ENCODE assay signal across 8 mouse cellular contexts in the genomic region with DNA sequence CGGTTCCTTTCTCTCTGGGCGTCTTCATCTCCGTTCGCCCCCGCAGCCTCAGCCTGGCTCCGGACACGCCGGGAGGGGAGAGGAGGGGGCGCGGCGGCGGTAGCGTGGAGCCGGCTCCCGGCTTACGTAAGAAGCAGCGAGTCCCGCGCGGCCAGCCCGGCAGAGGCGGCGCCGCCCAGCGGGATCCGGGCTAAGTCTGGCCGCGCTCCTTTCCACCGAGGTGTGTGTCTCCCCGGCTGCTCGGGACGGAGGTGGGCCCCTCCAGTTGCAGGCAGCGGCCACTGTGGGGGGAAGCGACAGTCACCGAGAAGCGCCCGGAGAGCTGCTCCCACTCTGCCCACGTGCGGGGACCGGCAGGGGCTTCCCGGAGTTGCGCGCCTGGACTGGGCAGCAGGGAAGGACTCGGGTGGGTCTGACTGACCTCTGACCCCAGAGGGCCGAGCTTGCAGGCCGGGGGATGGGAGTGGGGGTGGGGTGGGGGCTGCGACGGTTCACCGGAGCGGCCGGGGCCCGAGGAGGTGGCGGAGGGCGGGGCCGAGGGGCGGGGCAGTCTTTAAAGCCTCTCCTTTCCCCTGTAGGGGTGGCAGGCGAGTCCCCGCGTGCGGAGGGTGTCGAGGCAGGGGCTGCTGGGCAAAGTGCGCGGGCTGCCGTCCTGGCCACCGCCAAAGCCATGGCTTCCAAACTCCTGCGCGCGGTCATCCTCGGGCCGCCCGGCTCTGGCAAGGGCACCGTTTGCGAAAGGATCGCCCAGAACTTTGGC. TPM values are rescaled to one million over a fixed set of nuclear protein-coding genes. Genes with fewer than 3 reads are reported as not detected.
DNase-seq lines count a peak whose midpoint lies in the region; ATAC-seq and TF ChIP-seq lines count a peak whose summit lies in the region.

Ak4 (plus strand) TSS at position 127 of the 760 bp plus-strand sequence.

- no peaks in the 10 kb centered on the region for H3K9me3 ChIP-seq in intestine, postnatal 0 days (ENCODE audit: control insufficient read depth)
- no peaks in the 10 kb centered on the region for H3K9me3 ChIP-seq in limb, embryonic 12.5 days
- no peaks in the 10 kb centered on the region for H3K9me3 ChIP-seq in midbrain, embryonic 13.5 days
- H3K9me3 ChIP-seq in stomach, embryonic 15.5 days: no peaks in the 10 kb centered on the region

- H3K9ac ChIP-seq in intestine, postnatal 0 days (ENCODE audit: low read depth, low read length): peak within 1 kb of the TSS; percentile 40
- peak within 1 kb of the TSS; percentile 89 for H3K9ac ChIP-seq in limb, embryonic 12.5 days (replicated peaks)
- peak within 1 kb of the TSS; percentile 68 for H3K9ac ChIP-seq in midbrain, embryonic 13.5 days (replicated peaks)
- peak within 1 kb of the TSS; percentile 76 for H3K9ac ChIP-seq in stomach, embryonic 15.5 days

- H3K4me2 ChIP-seq in intestine, postnatal 0 days (replicated peaks; ENCODE audit: low read depth): peak within 1 kb of the TSS; percentile 100
- peak within 1 kb of the TSS; percentile 90 for H3K4me2 ChIP-seq in limb, embryonic 12.5 days
- H3K4me2 ChIP-seq in midbrain, embryonic 13.5 days (replicated peaks): peak within 1 kb of the TSS; percentile 100
- peak within 1 kb of the TSS; percentile 87 for H3K4me2 ChIP-seq in stomach, embryonic 15.5 days

- TF ChIP-seq CTCF in intestine, postnatal 0 days (IDR thresholded peaks at IDR 0.05; ENCODE audit: low read depth): 0 out of 2 replicates have a peak, but pooled peaks have one; percentile 18

- peak; percentile 70 to 76 for DNase-seq in left cerebral cortex, adult 18-20 months (ENCODE audit: low spot score in 2 of 2)
- no peak for DNase-seq in left cerebral cortex, adult 11 months (ENCODE audit: low spot score)
- DNase-seq in embryo, embryonic 11 days: peak; percentile 82
- DNase-seq in heart, adult 11 months: peak; percentile 95

- no peaks in the 10 kb centered on the region for H3K36me3 ChIP-seq in intestine, postnatal 0 days (ENCODE audit: control insufficient read depth, insufficient read depth)
- no peaks in the 10 kb centered on the region for H3K36me3 ChIP-seq in limb, embryonic 12.5 days
- no peaks in the 10 kb centered on the region for H3K36me3 ChIP-seq in midbrain, embryonic 13.5 days
- H3K36me3 ChIP-seq in stomach, embryonic 15.5 days: no peaks in the 10 kb centered on the region

- ATAC-seq in intestine, postnatal 0 days: peak; percentile 59; the same call in 1 of the 2 replicates
- ATAC-seq in limb, embryonic 12.5 days (ENCODE audit: insufficient number of reproducible peaks, insufficient read depth, low FRiP score, low TSS enrichment, low read depth): peak; percentile 83
- peak; percentile 83 for ATAC-seq in midbrain, embryonic 13.5 days
- peak; percentile 77 for ATAC-seq in stomach, embryonic 15.5 days (ENCODE audit: insufficient read depth, low FRiP score, low read depth)

- H3K27me3 ChIP-seq in intestine, postnatal 0 days (replicated peaks; ENCODE audit: control insufficient read depth, insufficient read depth, low read length): no peaks in the 10 kb centered on the region
- H3K27me3 ChIP-seq in limb, embryonic 12.5 days: peaks cover 3% of the 10 kb centered on the region; the same call in 1 of the 2 replicates
- peaks cover 20% of the 10 kb centered on the region for H3K27me3 ChIP-seq in midbrain, embryonic 13.5 days
- no peaks in the 10 kb centered on the region for H3K27me3 ChIP-seq in stomach, embryonic 15.5 days (replicated peaks)

- no peaks in the 10 kb centered on the region for H3K4me1 ChIP-seq in intestine, postnatal 0 days (replicated peaks; ENCODE audit: control insufficient read depth, insufficient read depth, low read length)
- 0 out of 2 replicates have a peak, but pooled peaks cover 6% of the 10 kb centered on the region for H3K4me1 ChIP-seq in limb, embryonic 12.5 days (replicated peaks)
- peaks cover 9% of the 10 kb centered on the region for H3K4me1 ChIP-seq in midbrain, embryonic 13.5 days (replicated peaks)
- no peaks in the 10 kb centered on the region for H3K4me1 ChIP-seq in stomach, embryonic 15.5 days

- WGBS in intestine, postnatal 0 days: under 1% methylated on average over 59 of the region's 74 CpGs
- WGBS in limb, embryonic 12.5 days: under 1% methylated on average over 64 of the region's 74 CpGs
- 1% methylated on average over 61 of the region's 74 CpGs for WGBS in midbrain, embryonic 13.5 days
- under 1% methylated on average over 60 of the region's 74 CpGs for WGBS in stomach, embryonic 15.5 days

- H3K4me3 ChIP-seq in intestine, postnatal 0 days (ENCODE audit: low read depth, low read length): peak within 1 kb of the TSS; percentile 65
- peak within 1 kb of the TSS; percentile 80 for H3K4me3 ChIP-seq in limb, embryonic 12.5 days (replicated peaks)
- peak within 1 kb of the TSS; percentile 71 for H3K4me3 ChIP-seq in midbrain, embryonic 13.5 days (replicated peaks)
- H3K4me3 ChIP-seq in stomach, embryonic 15.5 days (replicated peaks): peak within 1 kb of the TSS; percentile 70

- no peak within 1 kb of the TSS for H3K27ac ChIP-seq in intestine, postnatal 0 days (ENCODE audit: low read depth, low read length)
- peak within 1 kb of the TSS; percentile 66 for H3K27ac ChIP-seq in limb, embryonic 12.5 days
- H3K27ac ChIP-seq in midbrain, embryonic 13.5 days: no peak within 1 kb of the TSS
- no peak within 1 kb of the TSS for H3K27ac ChIP-seq in stomach, embryonic 15.5 days

RNA-seq across cellular contexts. Expression of gene Ak4, which starts in this region (rescaled TPM):
- total RNA-seq in left cerebral cortex, adult 18-20 months (2021): 10 to 100 TPM; 40.4 to 55.9 TPM
- 1.6 and 2.0 TPM in 2 replicates for polyA plus RNA-seq in intestine, postnatal 0 days (2015; fragmentation: Nextera tagmentation; extraction: Ambion mirVana)
- polyA plus RNA-seq in limb, embryonic 12.5 days (2016; fragmentation: Nextera tagmentation; extraction: Ambion mirVana): 11.8 and 12.0 TPM in 2 replicates
- 7.3 and 8.1 TPM in 2 replicates for polyA plus RNA-seq in midbrain, embryonic 13.5 days (2015; fragmentation: Nextera tagmentation; extraction: Ambion mirVana)
- 20.7 and 23.4 TPM in 2 replicates for polyA plus RNA-seq in stomach, embryonic 15.5 days (2015; fragmentation: Nextera tagmentation; extraction: Ambion mirVana)
